Mouse (Mus musculus): Measurements from ENCODE around the gene Ly6g6d.

DNA sequence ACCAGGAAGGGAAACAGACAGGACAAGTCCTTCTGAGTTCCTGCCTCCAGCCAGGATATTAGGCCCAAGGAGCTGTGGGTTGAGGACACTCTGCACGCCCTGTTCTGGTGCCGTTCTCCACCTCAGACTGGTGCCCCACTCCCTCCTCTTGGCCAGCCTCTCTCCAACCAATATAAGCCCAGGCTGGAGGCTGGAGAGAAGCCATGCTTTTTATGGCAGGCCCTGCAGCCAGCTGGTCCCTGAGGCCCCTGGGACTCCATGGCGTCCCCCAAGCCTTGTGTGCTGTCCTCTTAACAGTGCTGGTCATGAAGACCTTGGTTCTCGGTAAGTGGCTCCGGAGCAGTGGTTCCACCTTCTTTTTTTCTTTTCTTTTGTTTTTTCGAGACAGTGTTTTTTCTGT is 30.2 kb upstream of the Ly6g6d start, which contains the start of gene Ly6g5c:
- TF ChIP-seq CTCF (IDR thresholded peaks at IDR 0.05; ENCODE audit: borderline replicate concordance, insufficient read depth, low read length), result no peak
- no peak for TF ChIP-seq POLR2A (IDR thresholded peaks at IDR 0.05; ENCODE audit: low read depth, low read length)
